Mouse (Mus musculus): ENCODE measurements at regions not wholly inside any gene's neighbourhood (a gene's known extent, or its start where the extent isn't known, plus 50 kb on each side); places are given as distances from the start of the nearest gene placed in this dataset.

GRCm38 (mm10) chr13:52037218-52037617 is 190.7 kb downstream of the Gadd45g start:
- H3K4me3 ChIP-seq (ENCODE audit: control insufficient read depth in 1 of 2, insufficient read depth in 1 of 2, low read depth in 2 of 2, low read length in 2 of 2) = no peak overlapping the region
- H3K9me3 ChIP-seq (replicated peaks; ENCODE audit: insufficient read depth, low read length) = no peaks in the 10 kb centered on the region
- H3K79me2 ChIP-seq (ENCODE audit: control insufficient read depth, insufficient read depth, low read length, poor library complexity) = no peaks in the 10 kb centered on the region
- no peak for TF ChIP-seq EP300 (IDR thresholded peaks at IDR 0.05; ENCODE audit: low read depth in 1 of 2, low read length in 2 of 2)
- TF ChIP-seq TAL1 (IDR thresholded peaks at IDR 0.05; ENCODE audit: low read length) = no peak
- no peak for TF ChIP-seq ZC3H11A (IDR thresholded peaks at IDR 0.05; ENCODE audit: low read depth, low read length)
- TF ChIP-seq TBP (IDR thresholded peaks at IDR 0.05; ENCODE audit: low read depth, low read length) = no peak
- TF ChIP-seq BHLHE40 (IDR thresholded peaks at IDR 0.05; ENCODE audit: borderline replicate concordance, low read depth, low read length) = no peak
- no peak for TF ChIP-seq POLR2A (IDR thresholded peaks at IDR 0.05; ENCODE audit: control insufficient read depth in 1 of 2, insufficient read depth in 1 of 2, low read depth in 1 of 2, low read length in 2 of 2, poor library complexity in 1 of 2)
- H3K9ac ChIP-seq (ENCODE audit: control insufficient read depth, low read depth, low read length, poor library complexity, severe bottlenecking) = no peak overlapping the region
- no peak overlapping the region for H3K27ac ChIP-seq (ENCODE audit: control insufficient read depth, low read depth, low read length)
- H3K36me3 ChIP-seq (ENCODE audit: control insufficient read depth in 1 of 2, insufficient read depth in 2 of 2, low read length in 2 of 2) = no peaks in the 10 kb centered on the region
- H3K4me1 ChIP-seq (ENCODE audit: control insufficient read depth in 1 of 2, insufficient read depth in 2 of 2, low read length in 2 of 2) = no peaks in the 10 kb centered on the region
- DNase-seq (ENCODE audit: low read depth, low spot score) = no peak
- H3K27me3 ChIP-seq (ENCODE audit: control insufficient read depth in 1 of 2, insufficient read depth in 2 of 2, low read length in 2 of 2) = no peaks in the 10 kb centered on the region

- TF ChIP-seq MEF2A (IDR thresholded peaks at IDR 0.05; ENCODE audit: extremely low read depth, insufficient replicate concordance, low read depth, low read length, poor library complexity, severe bottlenecking) (no peak), MAFK (IDR thresholded peaks at IDR 0.05; ENCODE audit: borderline replicate concordance, low read depth, low read length) (no peak), NRF1 (IDR thresholded peaks at IDR 0.05; ENCODE audit: insufficient read depth, low read depth, low read length, poor library complexity, severe bottlenecking) (no peak), GABPA (IDR thresholded peaks at IDR 0.05; ENCODE audit: low read depth, low read length) (no peak), E2F4 (IDR thresholded peaks at IDR 0.05; ENCODE audit: borderline replicate concordance, low read depth, low read length) (no peak), MXI1 (IDR thresholded peaks at IDR 0.05; ENCODE audit: low read depth, low read length) (no peak), ZKSCAN1 (IDR thresholded peaks at IDR 0.05; ENCODE audit: low read depth, low read length) (no peak), TBP (IDR thresholded peaks at IDR 0.05; ENCODE audit: low read depth, low read length) (no peak), CTCF (IDR thresholded peaks at IDR 0.05 in 2 of 3, conservative IDR thresholded peaks at IDR 0.05 in 1 of 3; ENCODE audit: control insufficient read depth in 1 of 3, insufficient read depth in 1 of 3, low read depth in 2 of 3, low read length in 3 of 3, poor library complexity in 1 of 3, severe bottlenecking in 1 of 3) (no peak), MYC (IDR thresholded peaks at IDR 0.05; ENCODE audit: low read depth, low read length) (no peak), RCOR1 (IDR thresholded peaks at IDR 0.05; ENCODE audit: low read depth, low read length) (no peak), SMC3 (IDR thresholded peaks at IDR 0.05; ENCODE audit: low read depth, low read length) (no peak), GATA1 (IDR thresholded peaks at IDR 0.05; ENCODE audit: low read depth, low read length) (no peak), POLR2AphosphoS2 (IDR thresholded peaks at IDR 0.05; ENCODE audit: low read length) (no peak), RAD21 (IDR thresholded peaks at IDR 0.05; ENCODE audit: low read depth, low read length) (no peak), CHD1 (IDR thresholded peaks at IDR 0.05; ENCODE audit: low read depth, low read length) (no peak), USF2 (IDR thresholded peaks at IDR 0.05; ENCODE audit: borderline replicate concordance in 1 of 2, insufficient read depth in 1 of 2, low read depth in 1 of 2, low read length in 2 of 2) (no peak), KAT2A (conservative IDR thresholded peaks at IDR 0.05; ENCODE audit: low read depth, low read length) (no peak), TAL1 (IDR thresholded peaks at IDR 0.05; ENCODE audit: low read length) (no peak), EP300 (IDR thresholded peaks at IDR 0.05; ENCODE audit: low read depth in 1 of 2, low read length in 2 of 2) (no peak)
- H3K27ac ChIP-seq (ENCODE audit: control insufficient read depth, low read depth, low read length) = no peak overlapping the region
- no peaks in the 10 kb centered on the region for H3K9me3 ChIP-seq (replicated peaks; ENCODE audit: insufficient read depth, low read length)
- no peak overlapping the region for H3K9ac ChIP-seq (ENCODE audit: control insufficient read depth, low read depth, low read length, poor library complexity, severe bottlenecking)
- no peaks in the 10 kb centered on the region for H3K4me1 ChIP-seq (ENCODE audit: control insufficient read depth in 1 of 2, insufficient read depth in 2 of 2, low read length in 2 of 2)
- no peak overlapping the region for H3K4me3 ChIP-seq (ENCODE audit: control insufficient read depth in 1 of 2, insufficient read depth in 1 of 2, low read depth in 2 of 2, low read length in 2 of 2)
- no peaks in the 10 kb centered on the region for H3K79me2 ChIP-seq (ENCODE audit: control insufficient read depth, insufficient read depth, low read length, poor library complexity)
- DNase-seq (ENCODE audit: low read depth, low spot score) = no peak
- H3K36me3 ChIP-seq (ENCODE audit: control insufficient read depth in 1 of 2, insufficient read depth in 2 of 2, low read length in 2 of 2) = no peaks in the 10 kb centered on the region
- no peaks in the 10 kb centered on the region for H3K27me3 ChIP-seq (ENCODE audit: control insufficient read depth in 1 of 2, insufficient read depth in 2 of 2, low read length in 2 of 2)
Measured at GRCm38 (mm10) chr13:52041467-52042421, 195.3 kb downstream of the Gadd45g start.

All from MEL (cell line).